Mouse (Mus musculus) G1E-ER4 (cell line): Measurements from ENCODE around the gene Ciita. TPM values are rescaled to one million over a fixed set of nuclear protein-coding genes. Genes with fewer than 3 reads are reported as not detected.

ENCODE experiments used
- GATA1 ChIP-seq: IDR thresholded peaks from one replicate; pipeline ENCODE4 v1.8.0; 2012; ENCODE audit warnings: low read length, inconsistent platforms
- polyA plus RNA-seq: library from polyadenylated mRNA; stranded (reverse); fragments of >175 nt; gene quantifications from 2 replicates; pipeline ENCODE4 v1.2.3, GENCODE M21; 2012

The Ciita gene
- polyA plus RNA-seq, 1 experiment, result 0.01 TPM

GRCm38 (mm10) chr16:10465011-10465681 lies 14.7 kb upstream of the Ciita start:
- no peak for TF ChIP-seq GATA1

- no peak for TF ChIP-seq GATA1
Observed at GRCm38 (mm10) chr16:10467391-10468107, 12.3 kb upstream of the Ciita start.

- TF ChIP-seq GATA1, result no peak
Observed at GRCm38 (mm10) chr16:10468201-10468600, 11.7 kb upstream of the Ciita start.

- no peak for TF ChIP-seq GATA1
Observed at GRCm38 (mm10) chr16:10471950-10472349, 7.9 kb upstream of the Ciita start.

- no peak for TF ChIP-seq GATA1
Observed at GRCm38 (mm10) chr16:10474956-10475355, 4.9 kb upstream of the Ciita start.

- no peak for TF ChIP-seq GATA1
Observed at GRCm38 (mm10) chr16:10475919-10476318, 3.9 kb upstream of the Ciita start.

GRCm38 (mm10) chr16:10482343-10482742 lies 2.5 kb downstream of the Ciita start:
- no peak for TF ChIP-seq GATA1

- TF ChIP-seq GATA1, result no peak
Observed at GRCm38 (mm10) chr16:10486993-10487392, 7.1 kb downstream of the Ciita start.

- TF ChIP-seq GATA1, result no peak
Observed at GRCm38 (mm10) chr16:10487895-10488493, 8.1 kb downstream of the Ciita start.

- TF ChIP-seq GATA1, result no peak
Observed at GRCm38 (mm10) chr16:10488769-10489481, 9.1 kb downstream of the Ciita start.

GRCm38 (mm10) chr16:10489483-10489882 lies 9.6 kb downstream of the Ciita start:
- TF ChIP-seq GATA1, result no peak

GRCm38 (mm10) chr16:10489904-10490457 lies 10.1 kb downstream of the Ciita start:
- no peak for TF ChIP-seq GATA1

GRCm38 (mm10) chr16:10490503-10491150 lies 10.8 kb downstream of the Ciita start:
- TF ChIP-seq GATA1, result no peak

- no peak for TF ChIP-seq GATA1
Observed at GRCm38 (mm10) chr16:10491716-10492115, 11.9 kb downstream of the Ciita start.

- TF ChIP-seq GATA1, result no peak
Observed at GRCm38 (mm10) chr16:10492587-10492986, 12.7 kb downstream of the Ciita start.

- no peak for TF ChIP-seq GATA1
Observed at GRCm38 (mm10) chr16:10495824-10496298, 16.0 kb downstream of the Ciita start.
